Mouse (Mus musculus) adrenal gland, adult (tissue): Measurements from ENCODE around the gene Macrod2.

Experiments used
- DNase-seq, 2 experiments: peaks; one replicate each; pipeline ENCODE4 v3.0.0; 2022 to 2023; ENCODE audit warnings: low spot score in 1 of 2; ENCODE audit not compliant: inconsistent age in 2 of 2

The Macrod2 gene

GRCm38 (mm10) chr2:140896396-140897082 lies 501.4 kb downstream of the Macrod2 start:
- no peak for DNase-seq

GRCm38 (mm10) chr2:140898408-140898985 lies 503.4 kb downstream of the Macrod2 start:
- no peak for DNase-seq

- DNase-seq, result no peak
Observed at GRCm38 (mm10) chr2:140905331-140905730, 510.2 kb downstream of the Macrod2 start.

- DNase-seq, result no peak
Observed at GRCm38 (mm10) chr2:140906123-140906522, 511.0 kb downstream of the Macrod2 start.

GRCm38 (mm10) chr2:140911463-140911862 lies 516.4 kb downstream of the Macrod2 start:
- DNase-seq, result no peak

GRCm38 (mm10) chr2:140912179-140912578 lies 517.1 kb downstream of the Macrod2 start:
- no peak for DNase-seq

GRCm38 (mm10) chr2:140912931-140913330 lies 517.8 kb downstream of the Macrod2 start:
- no peak for DNase-seq

- DNase-seq, result no peak
Observed at GRCm38 (mm10) chr2:140913679-140914412, 518.7 kb downstream of the Macrod2 start.

GRCm38 (mm10) chr2:140926922-140927321 lies 531.8 kb downstream of the Macrod2 start:
- no peak for DNase-seq

GRCm38 (mm10) chr2:140934483-140934882 lies 539.4 kb downstream of the Macrod2 start:
- no peak for DNase-seq

- no peak for DNase-seq
Observed at GRCm38 (mm10) chr2:140949461-140949860, 554.4 kb downstream of the Macrod2 start.

GRCm38 (mm10) chr2:140959246-140959645 lies 564.1 kb downstream of the Macrod2 start:
- no peak for DNase-seq

GRCm38 (mm10) chr2:140970181-140970580 lies 575.1 kb downstream of the Macrod2 start:
- no peak for DNase-seq

- no peak for DNase-seq
Observed at GRCm38 (mm10) chr2:140971845-140972244, 576.7 kb downstream of the Macrod2 start.

- no peak for DNase-seq
Observed at GRCm38 (mm10) chr2:140985670-140986372, 590.7 kb downstream of the Macrod2 start.

- no peak for DNase-seq
Observed at GRCm38 (mm10) chr2:141003846-141004245, 608.7 kb downstream of the Macrod2 start.

GRCm38 (mm10) chr2:141004326-141004725 lies 609.2 kb downstream of the Macrod2 start:
- DNase-seq, result no peak

- no peak for DNase-seq
Observed at GRCm38 (mm10) chr2:141005616-141006015, 610.5 kb downstream of the Macrod2 start.

- no peak for DNase-seq
Observed at GRCm38 (mm10) chr2:141007725-141008124, 612.6 kb downstream of the Macrod2 start.

- no peak for DNase-seq
Observed at GRCm38 (mm10) chr2:141008458-141008857, 613.3 kb downstream of the Macrod2 start.

- peak; percentile 19 to 62 for DNase-seq
Observed at GRCm38 (mm10) chr2:141013443-141014165, 618.5 kb downstream of the Macrod2 start.
